ENCODE assay signal across 13 mouse cellular contexts in genomic region chr8:60867468-60868115, GRCm38 (mm10). TPM values are rescaled to one million over a fixed set of nuclear protein-coding genes. Genes with fewer than 3 reads are reported as not detected.
DNase-seq lines count a peak whose midpoint lies in the region; ATAC-seq and TF ChIP-seq lines count a peak whose summit lies in the region.
"Had no signal": no experiment of that assay in that cellular context is flagged by ENCODE, and none has a peak within 500 bp of the region (broad histone marks: within the 10 kb centered on the region; RNA-seq: fewer than 3 reads in every experiment).

No protein-coding gene starts in this region.

- peak; percentile 58 for DNase-seq in heart, adult 8-10 months (ENCODE audit: low spot score)
- no peak for DNase-seq in heart, embryonic 10.5 days (ENCODE audit: low spot score)
- no peak for DNase-seq in G1E (ENCODE audit: low spot score)
- DNase-seq in heart, postnatal 10 days, result peak; percentile 55 to 63
- DNase-seq in thymus, postnatal 25 days, result no peak
- no peak for DNase-seq in cerebellum, postnatal 14 days
- DNase-seq in thymus, postnatal 14 days, result no peak
- DNase-seq: gastrocnemius, postnatal 25 days; lung, adult 18-20 months had no signal

- H3K9me3 ChIP-seq in heart, embryonic 10.5 days, result no peaks in the 10 kb centered on the region
- no peaks in the 10 kb centered on the region for H3K9me3 ChIP-seq in G1E (replicated peaks)
- H3K9me3 ChIP-seq: kidney, embryonic 15.5 days; midbrain, embryonic 15.5 days had no signal

- H3K4me1 ChIP-seq in heart, embryonic 10.5 days, result no peaks in the 10 kb centered on the region
- peaks cover 9% of the 10 kb centered on the region for H3K4me1 ChIP-seq in G1E (ENCODE audit: insufficient read depth, low read depth, low read length)
- H3K4me1 ChIP-seq: midbrain, embryonic 15.5 days had no signal

- no peak overlapping the region for H3K27ac ChIP-seq in heart, embryonic 10.5 days
- H3K27ac ChIP-seq: kidney, embryonic 15.5 days; midbrain, embryonic 15.5 days had no signal

- ATAC-seq in G1E (ENCODE audit: extremely low read depth, insufficient number of reproducible peaks, low FRiP score, poor library complexity, severe bottlenecking), result peak; percentile 24; the same call in 1 of the 2 replicates
- peak; percentile 62 for ATAC-seq in megakaryocyte, adult 5-6 weeks (ENCODE audit: poor library complexity, severe bottlenecking)
- ATAC-seq: hindbrain, embryonic 16.5 days; midbrain, embryonic 15.5 days had no signal

- intact Hi-C loops in heart, postnatal 10 days (cut with DNase I), result loop anchor here (5.0 kb wide), 1 partner anchor 235 kb away; the partner anchor contains the start of gene Mfap3l

- no peak for TF ChIP-seq CTCF in G1E (IDR thresholded peaks at IDR 0.05; ENCODE audit: low read depth, low read length)

- no peaks in the 10 kb centered on the region for H3K36me3 ChIP-seq in heart, embryonic 10.5 days
- H3K36me3 ChIP-seq in G1E (replicated peaks), result no peaks in the 10 kb centered on the region
- H3K36me3 ChIP-seq: kidney, embryonic 15.5 days; midbrain, embryonic 15.5 days had no signal

- 51% methylated on average over 4 of the region's 4 CpGs for WGBS in heart, embryonic 10.5 days

- H3K27me3 ChIP-seq in heart, embryonic 10.5 days (ENCODE audit: insufficient read depth, poor library complexity, severe bottlenecking), result no peaks in the 10 kb centered on the region
- peaks cover 15% of the 10 kb centered on the region for H3K27me3 ChIP-seq in G1E (ENCODE audit: insufficient read depth, low read length)
- H3K27me3 ChIP-seq: kidney, embryonic 15.5 days; midbrain, embryonic 15.5 days had no signal

- H3K4me3 ChIP-seq in heart, embryonic 10.5 days, result no peak overlapping the region
- H3K4me3 ChIP-seq in G1E (ENCODE audit: low read depth, low read length), result no peak overlapping the region
- H3K4me3 ChIP-seq: kidney, embryonic 15.5 days; midbrain, embryonic 15.5 days had no signal

RNA-seq across cellular contexts. Expression of gene Hpf1, which starts 22.6 kb away (rescaled TPM):
- 10 to 100 TPM; 16.5 to 23.0 (median 18.8) TPM for total RNA-seq in heart, adult 8-10 months (2022)
- polyA plus RNA-seq in heart, embryonic 10.5 days (2016; fragmentation: Nextera tagmentation; extraction: Ambion mirVana), result 75.3 and 98.3 TPM in 2 replicates
- total RNA-seq in G1E (2014; fragmentation: Nextera tagmentation), result 143 and 180 TPM in 2 replicates
- 106 and 125 TPM in 2 replicates for total RNA-seq in G1E (2017)
- polyA plus RNA-seq in G1E (2012), result 7.3 and 9.8 TPM in 2 replicates
- 10 to 100 TPM; 22.5 to 26.8 TPM for total RNA-seq in heart, postnatal 10 days (2021)
- total RNA-seq in megakaryocyte, adult 5-6 weeks (2015), result 123 and 134 TPM in 2 replicates
- 87.3 and 104 TPM in 2 replicates for total RNA-seq in megakaryocyte, adult 5-6 weeks (2017)

Comparison
In these comparisons a context has a peak if more than half of its experiments do, and no peak if none do; other contexts are left out.
1. DNase-seq: peak in heart, adult 8-10 months (single experiment) and heart, postnatal 10 days (2 of 2); none in heart, embryonic 10.5 days (single experiment), G1E (single experiment), thymus, postnatal 25 days (single experiment), cerebellum, postnatal 14 days (0 of 2) and thymus, postnatal 14 days (single experiment).